Mouse (Mus musculus) liver, adult 2 months (tissue): ENCODE measurements around the gene Gfra1.

Experiments used
- CTCF ChIP-seq: fragments of 200-500 bp; IDR thresholded peaks from 2 replicates; pipeline ENCODE4 v1.5.1; 2011; ENCODE audit warnings: low read depth, low read length, control low read depth
- POLR2A ChIP-seq: fragments of 200-500 bp; IDR thresholded peaks from 2 replicates; pipeline ENCODE4 v1.6.1; 2011; ENCODE audit warnings: low read length, control low read depth; ENCODE audit not compliant: insufficient read depth; ENCODE audit errors: extremely low read depth

GRCm38 (mm10) chr19:58441246-58441645, 14.5 kb downstream of the Gfra1 start:
- TF ChIP-seq CTCF (no peak), POLR2A (no peak)
